Mouse (Mus musculus) embryonic facial prominence, embryonic 11.5 days (tissue): ENCODE measurements around the gene Ciart. TPM values are rescaled to one million over a fixed set of nuclear protein-coding genes. Genes with fewer than 3 reads are reported as not detected.

Experiments
- ATAC-seq: fragments of 200-750 bp; cut with Nextera tagmentation; replicated peaks from 2 replicates; pipeline ENCODE4 v1.8.0; 2017; ENCODE audit warnings: low read depth; ENCODE audit not compliant: insufficient number of reproducible peaks, low FRiP score, low TSS enrichment
- DNase-seq: peaks from one replicate; pipeline ENCODE4 v3.0.0-alpha.2; 2015; ENCODE audit warnings: low spot score
- H3K27ac ChIP-seq: fragments of 300-500 bp; sonication (generic); replicated peaks from 2 replicates; pipeline ENCODE4 v1.5.1; 2014; ENCODE audit warnings: mild to moderate bottlenecking, low read depth, low read length, control low read depth
- H3K27me3 ChIP-seq: fragments of 300-500 bp; sonication (generic); 2 replicates; pipeline ENCODE4 v1.6.1; 2014; ENCODE audit warnings: mild to moderate bottlenecking, low read length, moderate library complexity, mixed read lengths; ENCODE audit not compliant: control insufficient read depth, insufficient read depth
- H3K36me3 ChIP-seq: fragments of 300-500 bp; sonication (generic); replicated peaks from 2 replicates; pipeline ENCODE4 v1.6.1; 2014; ENCODE audit warnings: low read depth, mild to moderate bottlenecking, low read length, moderate library complexity, mixed read lengths; ENCODE audit not compliant: control insufficient read depth, insufficient read depth
- H3K4me1 ChIP-seq: fragments of 300-500 bp; sonication (generic); 2 replicates; pipeline ENCODE4 v1.6.1; 2014; ENCODE audit warnings: low read length, mixed read lengths; ENCODE audit not compliant: control insufficient read depth, insufficient read depth
- H3K4me2 ChIP-seq: fragments of 300-500 bp; sonication (generic); 2 replicates; pipeline ENCODE4 v1.6.1; 2014; ENCODE audit warnings: low read depth, mild to moderate bottlenecking, control low read depth, low read length, moderate library complexity
- H3K4me3 ChIP-seq: fragments of 300-500 bp; sonication (generic); 2 replicates; pipeline ENCODE4 v1.5.1; 2014; ENCODE audit warnings: low read depth, low read length, control low read depth
- H3K9ac ChIP-seq: fragments of 300-500 bp; sonication (generic); replicated peaks from 2 replicates; pipeline ENCODE4 v1.6.1; 2014; ENCODE audit warnings: mild to moderate bottlenecking, control low read depth, low read length
- H3K9me3 ChIP-seq: fragments of 300-500 bp; sonication (generic); replicated peaks from 2 replicates; pipeline ENCODE4 v1.6.1; 2016; ENCODE audit warnings: mild to moderate bottlenecking, low read length, inconsistent platforms, mixed read lengths; ENCODE audit not compliant: control insufficient read depth
- WGBS: fragments of 180-500 bp; shearing (Covaris S2); extraction: QIAGEN DNeasy Blood & Tissue Kit; methylation state at CpG from one replicate; pipeline ENCODE4 v1.1.7; 2014; 5-methylcytosine and 5-hydroxymethylcytosine counted together
- polyA plus RNA-seq: library from polyadenylated mRNA; unstranded; fragments of >200 nt; fragmentation: Nextera tagmentation; extraction: Ambion mirVana; gene quantifications from 2 replicates; pipeline ENCODE4 v1.2.1, GENCODE M21; 2014

The Ciart gene
- polyA plus RNA-seq, 1 experiment from 2014 or later = 6.3 TPM

GRCm38 (mm10) chr3:95905146-95905939, 23.3 kb upstream of the Ciart start:
- peaks cover 2% of the 10 kb centered on the region for H3K4me1 ChIP-seq
- DNase-seq = peak; percentile 83

GRCm38 (mm10) chr3:95904568-95904967, 22.5 kb upstream of the Ciart start, which contains the start of gene Car14:
Car14 (minus strand) TSS chr3:95904691.
- peak within 1 kb of the TSS; percentile 65 for H3K9ac ChIP-seq
- peaks cover 2% of the 10 kb centered on the region for H3K4me1 ChIP-seq
- H3K27ac ChIP-seq = peak within 1 kb of the TSS; percentile 16
- no peaks in the 10 kb centered on the region for H3K27me3 ChIP-seq
- DNase-seq (peak; percentile 70), ATAC-seq (peak; percentile 53; the same call in 1 of the 2 replicates)
- H3K9me3 ChIP-seq = no peaks in the 10 kb centered on the region
- 0% methylated on average over 15 of the region's 15 CpGs for WGBS
- peak within 1 kb of the TSS; percentile 46 for H3K4me3 ChIP-seq
- H3K4me2 ChIP-seq = peak within 1 kb of the TSS; percentile 85
- H3K36me3 ChIP-seq = no peaks in the 10 kb centered on the region

More at GRCm38 (mm10) chr3:95905146-95905939, 23.3 kb upstream of the Ciart start:
- peak overlapping the region; percentile 85 for H3K4me2 ChIP-seq
- under 1% methylated on average over 18 of the region's 18 CpGs for WGBS
- peak overlapping the region; percentile 2 for H3K27ac ChIP-seq
- H3K4me3 ChIP-seq = peak overlapping the region; percentile 46
- H3K9ac ChIP-seq = peak overlapping the region; percentile 65
- H3K36me3 ChIP-seq = no peaks in the 10 kb centered on the region
- H3K9me3 ChIP-seq = no peaks in the 10 kb centered on the region
- ATAC-seq = peak; percentile 53
- H3K27me3 ChIP-seq = no peaks in the 10 kb centered on the region

GRCm38 (mm10) chr3:95903753-95904502, 21.9 kb upstream of the Ciart start:
- Histone ChIP-seq H3K4me2 (peak overlapping the region; percentile 85), H3K36me3 (no peaks in the 10 kb centered on the region), H3K27ac (peak overlapping the region; percentile 16; the same call in 1 of the 2 replicates), H3K4me1 (peaks cover 2% of the 10 kb centered on the region), H3K9me3 (no peaks in the 10 kb centered on the region), H3K4me3 (peak overlapping the region; percentile 46), H3K27me3 (no peaks in the 10 kb centered on the region), H3K9ac (peak overlapping the region; percentile 65)
- 0 out of 2 replicates have a peak, but pooled peaks have one; percentile 51 for ATAC-seq
- WGBS = under 1% methylated on average over 15 of the region's 15 CpGs
- peak; percentile 50 for DNase-seq

GRCm38 (mm10) chr3:95902643-95903042, 20.6 kb upstream of the Ciart start:
- no peak for ATAC-seq
- peak overlapping the region; percentile 41 for H3K9ac ChIP-seq
- DNase-seq = no peak
- H3K36me3 ChIP-seq = no peaks in the 10 kb centered on the region
- H3K27me3 ChIP-seq = no peaks in the 10 kb centered on the region
- no peak overlapping the region for H3K27ac ChIP-seq
- no peaks in the 10 kb centered on the region for H3K9me3 ChIP-seq
- H3K4me1 ChIP-seq = peaks cover 2% of the 10 kb centered on the region
- peak overlapping the region; percentile 46; the same call in 1 of the 2 replicates for H3K4me3 ChIP-seq
- H3K4me2 ChIP-seq = peak overlapping the region; percentile 85
- WGBS = 28% methylated on average over 6 of the region's 6 CpGs

- H3K4me1 ChIP-seq = peaks cover 2% of the 10 kb centered on the region
- no peaks in the 10 kb centered on the region for H3K9me3 ChIP-seq
- ATAC-seq = no peak
- H3K9ac ChIP-seq = no peak overlapping the region; the same call in 1 of the 2 replicates
- H3K36me3 ChIP-seq = no peaks in the 10 kb centered on the region
- no peak for DNase-seq
- peak overlapping the region; percentile 85; the same call in 1 of the 2 replicates for H3K4me2 ChIP-seq
- no peak overlapping the region for H3K27ac ChIP-seq
- no peak overlapping the region for H3K4me3 ChIP-seq
- no peaks in the 10 kb centered on the region for H3K27me3 ChIP-seq
Measured at GRCm38 (mm10) chr3:95902373-95902625, 20.2 kb upstream of the Ciart start.

- ATAC-seq = no peak
- Histone ChIP-seq H3K27me3 (no peaks in the 10 kb centered on the region), H3K36me3 (no peaks in the 10 kb centered on the region), H3K4me3 (no peak overlapping the region), H3K27ac (no peak overlapping the region), H3K9ac (no peak overlapping the region), H3K4me2 (no peak overlapping the region), H3K4me1 (peaks cover 2% of the 10 kb centered on the region), H3K9me3 (no peaks in the 10 kb centered on the region)
- WGBS = 63% methylated on average over 9 of the region's 9 CpGs
- no peak for DNase-seq
Measured at GRCm38 (mm10) chr3:95901616-95902372, 19.7 kb upstream of the Ciart start.

- H3K4me1 ChIP-seq = peaks cover 2% of the 10 kb centered on the region
- H3K27ac ChIP-seq = no peak overlapping the region
- H3K27me3 ChIP-seq = no peaks in the 10 kb centered on the region
- no peak overlapping the region for H3K4me2 ChIP-seq
- DNase-seq (no peak), ATAC-seq (no peak)
- no peak overlapping the region for H3K4me3 ChIP-seq
- H3K36me3 ChIP-seq = no peaks in the 10 kb centered on the region
- H3K9ac ChIP-seq = no peak overlapping the region
- no peaks in the 10 kb centered on the region for H3K9me3 ChIP-seq
- 76% methylated on average over 13 of the region's 13 CpGs for WGBS
Measured at GRCm38 (mm10) chr3:95899800-95900524, 17.9 kb upstream of the Ciart start.
